Mouse (Mus musculus) megakaryocyte progenitor cell, adult 5-6 weeks (primary cell): ENCODE measurements around the gene Slc6a6. TPM values are rescaled to one million over a fixed set of nuclear protein-coding genes. Genes with fewer than 3 reads are reported as not detected.

Source experiments
- ATAC-seq: replicated peaks from 2 replicates; pipeline ENCODE4 v1.8.0; 2016; ENCODE audit warnings: mild to moderate bottlenecking, moderate TSS enrichment, inconsistent platforms; ENCODE audit not compliant: poor library complexity
- total RNA-seq, 2 experiments: library from RNA; stranded (forward) in 1 of 2; stranded (reverse) in 1 of 2; fragments of 157-497, 149-512 nt in 1 of 2; fragments of 200-1000 nt in 1 of 2; gene quantifications; 2 replicates each; pipeline versions ENCODE4 v1.2.3 to v1.2.4; 2015 to 2017

The Slc6a6 gene
- total RNA-seq, 2 experiments from 2014 or later, result 20.7 to 34.6 TPM

DNA sequence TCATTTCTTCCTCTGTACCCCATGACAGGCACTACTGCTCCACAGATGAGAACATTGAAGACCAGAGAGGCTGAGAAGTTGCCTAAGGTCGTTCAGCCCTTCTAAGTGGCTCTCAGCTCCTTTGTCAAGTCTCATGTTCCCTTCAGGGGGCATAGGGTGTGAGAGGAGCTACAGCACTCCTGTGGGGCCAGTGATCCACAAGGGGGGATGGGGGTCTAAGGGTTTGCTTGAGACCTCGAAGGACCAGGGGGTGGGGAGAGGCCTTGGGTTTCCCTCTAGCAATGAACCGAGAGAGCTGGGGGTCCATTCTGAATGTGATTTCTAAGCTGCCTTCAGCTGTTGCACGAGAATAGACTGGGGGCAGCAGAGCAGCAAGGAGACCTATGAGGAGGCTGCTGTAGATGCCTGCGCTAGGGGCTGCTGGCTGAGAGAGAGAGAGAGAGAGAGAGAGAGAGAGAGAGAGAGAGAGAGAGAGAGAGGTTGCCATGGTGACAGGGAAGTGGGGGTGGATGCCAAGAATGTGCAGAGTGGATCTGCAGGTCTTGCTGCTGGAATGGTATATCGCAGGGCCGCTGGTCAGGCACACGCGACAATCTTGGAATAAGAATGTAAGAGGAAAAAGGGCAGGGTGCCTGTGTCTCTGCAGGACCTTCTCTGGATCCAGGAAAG, 36.1 kb downstream of the Slc6a6 start:
- ATAC-seq, result no peak

DNA sequence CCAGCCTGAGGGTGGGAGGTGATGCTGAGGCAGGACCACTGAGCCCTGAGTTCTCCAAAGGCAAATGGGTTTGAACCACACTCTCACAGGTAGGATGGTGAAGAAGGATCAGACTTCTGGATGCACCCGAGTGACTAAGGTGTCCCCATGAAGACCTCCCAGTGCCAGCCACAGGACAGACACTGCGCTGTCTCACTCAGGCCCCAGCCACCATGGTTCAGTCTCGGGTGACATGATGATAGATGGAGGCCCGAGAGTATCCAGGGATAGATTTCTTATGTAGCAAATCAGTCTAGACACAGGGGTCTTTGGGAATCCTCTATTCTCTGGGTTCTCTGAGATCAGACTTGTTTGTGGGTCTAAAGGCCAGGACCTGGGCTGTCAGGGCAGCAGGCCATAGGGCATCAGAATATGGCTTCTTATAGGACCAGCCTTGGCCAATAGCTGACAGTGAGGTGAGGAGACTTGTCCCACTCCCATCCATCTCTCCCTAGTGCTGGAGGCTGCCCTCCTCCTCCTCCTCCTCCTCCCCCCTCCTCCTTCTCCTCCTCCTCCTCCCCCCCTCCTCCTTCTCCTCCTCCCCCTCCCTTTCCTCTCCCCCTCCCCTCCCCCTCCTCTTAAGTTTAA, 36.8 kb downstream of the Slc6a6 start:
- no peak for ATAC-seq

- ATAC-seq, result no peak
Measured at GRCm38 (mm10) chr6:91721215-91721701, 37.4 kb downstream of the Slc6a6 start.

GRCm38 (mm10) chr6:91727361-91727760, 43.5 kb downstream of the Slc6a6 start:
- ATAC-seq, result no peak

DNA sequence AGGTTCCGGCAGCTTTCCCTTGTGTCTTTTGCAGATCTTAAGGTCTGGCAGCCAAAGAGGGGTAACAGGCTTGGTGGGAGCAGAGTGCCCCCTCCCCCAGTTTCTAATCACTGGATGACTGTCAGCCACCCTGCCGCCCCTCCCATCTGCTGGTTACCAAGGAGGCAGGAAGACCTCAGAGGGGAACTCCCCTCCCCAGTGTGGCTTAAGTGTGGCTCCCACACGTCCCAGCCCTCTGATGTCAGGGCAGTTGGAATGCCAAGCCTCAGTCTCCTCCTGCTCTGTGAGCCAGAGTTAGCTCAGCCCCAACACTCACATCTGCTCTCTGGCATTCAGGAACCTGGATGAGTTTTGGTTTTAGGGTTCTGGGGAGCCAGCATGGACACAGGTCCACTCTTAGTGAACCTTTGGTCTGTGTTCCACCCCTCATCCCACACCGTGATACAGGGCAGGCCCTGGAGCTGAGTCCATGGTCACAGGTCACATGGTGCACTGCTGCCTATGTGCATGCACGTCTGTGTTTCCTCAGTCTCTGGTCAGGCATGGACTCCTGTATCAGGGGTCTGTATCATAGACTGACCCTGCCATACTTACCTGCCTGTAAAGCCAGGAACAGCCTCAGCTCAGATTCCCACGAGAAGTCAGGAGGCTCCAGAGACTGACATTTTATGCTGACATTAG, 45.2 kb downstream of the Slc6a6 start:
- ATAC-seq, result no peak

- ATAC-seq, result no peak
Measured at GRCm38 (mm10) chr6:91729677-91730127, 45.8 kb downstream of the Slc6a6 start.

DNA sequence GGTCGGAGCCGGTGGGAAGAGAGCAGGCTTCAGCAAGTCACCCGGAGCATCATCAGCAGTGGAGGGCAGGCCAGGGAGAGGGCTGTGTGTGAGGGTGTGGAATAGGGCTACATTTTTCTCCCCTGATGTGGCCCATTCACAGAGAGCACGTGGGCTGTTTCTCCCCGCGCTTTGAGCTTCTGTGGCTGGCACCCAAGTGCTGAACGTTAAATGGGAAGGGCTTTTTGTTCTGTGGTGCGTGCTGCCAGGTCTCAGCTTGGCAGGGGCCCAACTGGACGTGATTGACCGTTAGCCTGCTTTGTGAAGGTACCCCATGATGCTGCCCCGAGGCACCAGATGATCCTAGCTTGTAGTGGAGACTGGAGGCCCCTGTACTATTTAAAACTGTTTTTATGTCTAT, 48.3 kb downstream of the Slc6a6 start:
- ATAC-seq, result no peak

GRCm38 (mm10) chr6:91736471-91736870, 52.6 kb downstream of the Slc6a6 start:
- ATAC-seq, result no peak

GRCm38 (mm10) chr6:91737451-91737850, 53.6 kb downstream of the Slc6a6 start:
- ATAC-seq, result no peak

GRCm38 (mm10) chr6:91738058-91738457, 54.2 kb downstream of the Slc6a6 start:
- ATAC-seq, result no peak

DNA sequence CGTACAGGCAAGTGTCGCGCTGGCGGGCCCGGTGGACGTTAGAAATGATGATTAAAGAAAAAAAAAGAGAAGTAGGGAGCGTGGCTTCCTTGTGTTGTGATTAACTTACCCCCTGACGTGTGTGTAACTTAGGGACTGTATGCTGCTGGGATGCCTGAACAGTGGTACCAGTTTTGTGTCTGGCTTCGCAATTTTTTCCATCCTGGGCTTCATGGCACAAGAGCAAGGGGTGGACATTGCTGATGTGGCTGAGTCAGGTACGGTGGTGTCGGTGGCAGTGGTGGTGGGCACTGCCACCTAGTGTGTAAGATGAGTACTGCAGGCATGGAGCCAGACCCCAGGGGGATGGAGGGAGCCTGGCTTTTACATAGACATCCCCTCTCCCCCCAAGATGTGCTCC, 57.2 kb downstream of the Slc6a6 start:
- ATAC-seq, result peak; percentile 95

DNA sequence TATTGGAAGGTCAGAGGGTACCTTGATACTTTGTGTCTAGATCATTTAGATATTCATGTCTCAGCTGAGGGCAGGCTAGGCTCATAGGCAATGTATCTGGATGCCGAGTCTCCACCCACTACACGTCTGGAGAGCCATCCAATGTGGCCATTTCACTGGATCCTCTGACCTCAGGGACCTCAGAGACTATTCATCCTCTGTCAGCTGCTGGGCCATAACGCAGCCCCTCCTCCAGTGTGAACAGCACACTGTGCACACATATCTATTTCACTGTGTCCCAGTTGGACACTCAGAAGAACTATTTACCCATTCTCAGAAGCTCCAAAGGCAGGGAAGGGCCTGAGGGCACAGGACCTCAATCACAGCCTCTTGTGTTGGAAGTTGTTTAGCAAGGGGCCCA, 58.6 kb downstream of the Slc6a6 start:
- ATAC-seq, result no peak

GRCm38 (mm10) chr6:91742995-91743394, 59.1 kb downstream of the Slc6a6 start:
- ATAC-seq, result no peak

DNA sequence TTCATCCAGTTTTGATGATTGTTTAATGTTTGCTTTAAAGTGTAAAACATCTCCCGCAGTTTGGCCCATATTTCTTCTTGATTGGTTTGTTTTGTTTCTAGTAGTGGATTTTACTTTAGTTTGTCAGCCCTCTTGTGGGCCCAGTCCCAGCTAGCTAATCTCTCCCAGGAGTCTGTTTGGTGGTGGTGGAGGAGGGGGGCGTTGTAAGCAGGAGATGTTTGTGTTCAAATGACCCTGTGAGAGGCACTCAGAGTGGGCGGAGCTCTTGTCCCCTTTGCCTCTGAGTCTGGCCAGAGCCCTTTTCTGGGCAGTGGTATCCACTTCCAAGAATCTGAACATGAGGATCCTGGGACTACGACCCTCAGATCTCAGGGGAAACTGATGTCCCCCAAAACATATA, 60.0 kb downstream of the Slc6a6 start:
- no peak for ATAC-seq

DNA sequence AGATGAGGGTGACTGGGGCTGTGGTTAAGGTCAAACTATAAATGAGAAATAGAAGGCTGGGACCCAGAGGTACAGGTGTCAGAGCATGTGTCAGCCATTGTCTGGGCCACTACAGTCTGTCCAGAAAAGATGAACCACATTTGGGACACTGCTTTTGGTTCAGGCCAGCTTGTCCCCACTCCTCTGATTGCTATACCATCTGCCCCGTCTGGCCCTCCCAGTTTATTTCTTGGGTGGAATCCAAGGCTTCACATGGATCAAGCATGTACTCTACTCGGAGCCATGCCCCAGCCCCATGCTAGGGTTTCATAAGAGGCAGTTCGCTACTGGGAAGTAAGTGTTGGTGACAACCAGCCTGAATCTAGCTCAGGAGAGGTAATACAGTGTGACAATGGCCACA, 61.4 kb downstream of the Slc6a6 start:
- no peak for ATAC-seq

DNA sequence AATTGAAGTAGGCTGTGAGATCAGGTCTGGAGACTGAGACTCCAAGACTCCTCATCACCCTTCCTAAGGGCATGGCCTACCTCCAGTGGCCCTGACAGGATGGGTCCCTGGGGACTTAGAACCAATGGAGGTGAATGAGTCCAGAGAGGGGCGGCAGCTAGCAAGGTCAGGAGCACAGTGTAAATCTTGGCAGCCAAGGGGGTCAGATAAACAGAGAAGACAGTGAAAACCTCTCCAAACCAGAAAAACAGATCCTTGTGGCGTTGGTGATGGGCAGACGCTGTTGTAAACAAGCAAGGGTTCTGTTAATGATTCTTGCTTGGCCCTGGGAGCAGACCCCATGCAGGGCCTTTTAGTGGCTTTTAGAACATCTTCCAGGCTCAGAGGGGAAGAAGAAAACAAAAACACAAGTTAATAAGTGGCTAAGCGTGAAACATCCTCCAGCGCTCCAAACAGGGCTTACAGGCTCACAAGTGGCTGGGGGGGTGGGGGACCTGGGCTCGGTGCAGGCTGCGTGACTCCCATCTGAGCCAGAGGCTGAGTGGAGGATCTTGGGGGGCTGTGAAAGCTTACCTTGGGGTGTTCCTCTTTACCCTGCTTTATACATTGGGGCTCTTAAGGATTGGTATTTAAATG, 62.2 kb downstream of the Slc6a6 start:
- no peak for ATAC-seq

DNA sequence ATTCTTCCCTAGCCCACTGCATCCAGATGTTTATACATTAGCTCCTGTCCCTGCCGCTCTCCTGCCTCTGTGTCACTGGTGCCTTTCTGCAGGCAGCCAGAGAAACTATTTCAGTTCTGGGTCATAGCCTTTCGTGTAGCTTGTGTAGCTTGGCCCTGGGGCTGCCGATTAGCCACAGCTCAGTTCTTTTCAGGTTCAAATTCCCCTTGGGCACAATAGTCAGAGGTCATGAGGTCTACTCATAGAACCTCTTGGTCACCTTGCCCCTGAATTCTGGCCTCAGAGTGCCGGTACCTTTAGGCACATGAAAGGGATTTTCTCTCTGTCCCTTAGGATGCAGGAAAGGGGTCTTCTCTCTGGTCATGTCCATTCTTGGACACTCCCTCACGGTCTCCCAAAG, 62.9 kb downstream of the Slc6a6 start:
- no peak for ATAC-seq

DNA sequence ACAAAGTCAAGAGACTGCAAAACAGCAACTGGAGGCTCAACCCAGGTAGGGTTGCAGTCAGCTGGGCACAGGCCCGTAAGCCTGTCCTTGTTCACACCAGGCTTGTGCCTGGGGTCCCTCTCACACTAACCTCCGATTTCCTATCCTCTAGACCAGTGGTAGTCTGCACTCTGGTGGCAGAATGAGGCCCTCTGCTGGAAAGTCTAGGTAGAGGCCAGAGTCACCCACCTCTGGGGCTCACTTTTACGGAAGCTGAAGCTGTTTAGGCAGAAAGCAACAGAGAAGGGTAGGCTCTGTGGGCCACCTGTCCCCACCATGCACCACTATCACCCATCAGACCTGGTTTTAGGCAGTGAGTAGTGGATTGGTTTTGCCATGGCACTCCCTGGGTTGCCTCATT, 67.1 kb downstream of the Slc6a6 start:
- ATAC-seq, result peak; percentile 65; the same call in 1 of the 2 replicates

DNA sequence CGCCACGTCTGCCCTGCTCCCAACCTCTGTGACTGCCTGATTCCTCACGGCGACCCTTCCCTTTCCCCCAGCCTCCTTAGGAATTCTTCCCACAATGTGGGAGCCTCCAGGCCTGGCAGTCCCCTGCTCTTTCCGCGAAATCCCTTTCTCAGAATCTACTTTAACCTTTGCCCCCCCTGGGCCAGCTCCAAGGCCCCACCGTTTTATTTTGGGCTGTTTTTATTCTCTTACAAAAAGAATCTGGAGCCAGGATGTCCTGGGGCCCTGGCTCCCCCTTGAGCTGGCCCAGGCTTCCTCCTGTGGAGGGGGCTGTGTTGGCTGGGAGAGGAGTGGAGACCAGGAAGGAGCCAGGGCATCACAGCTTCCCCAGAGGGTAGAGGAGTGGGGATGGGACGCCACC, 69.0 kb downstream of the Slc6a6 start:
- ATAC-seq, result no peak

DNA sequence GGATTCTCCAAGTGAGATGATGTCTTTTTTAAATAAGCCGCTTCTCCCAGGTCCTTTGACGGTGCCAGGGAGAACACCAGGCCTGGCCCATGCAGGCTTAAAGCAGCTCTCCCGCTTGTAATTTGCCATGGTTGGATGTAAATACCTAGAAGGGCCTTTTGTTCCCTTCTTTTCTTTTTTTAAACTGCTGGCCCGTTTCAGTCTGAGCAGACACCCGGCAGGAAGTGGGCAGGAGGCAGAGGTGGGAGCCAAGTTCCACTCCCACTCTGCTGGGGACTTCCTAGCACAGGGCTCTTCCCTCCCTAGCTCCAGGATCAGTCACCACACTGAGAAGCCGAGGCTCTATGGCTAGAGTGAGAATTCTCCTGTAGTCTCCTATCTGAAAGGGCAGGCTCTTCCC, 70.2 kb downstream of the Slc6a6 start:
- no peak for ATAC-seq

DNA sequence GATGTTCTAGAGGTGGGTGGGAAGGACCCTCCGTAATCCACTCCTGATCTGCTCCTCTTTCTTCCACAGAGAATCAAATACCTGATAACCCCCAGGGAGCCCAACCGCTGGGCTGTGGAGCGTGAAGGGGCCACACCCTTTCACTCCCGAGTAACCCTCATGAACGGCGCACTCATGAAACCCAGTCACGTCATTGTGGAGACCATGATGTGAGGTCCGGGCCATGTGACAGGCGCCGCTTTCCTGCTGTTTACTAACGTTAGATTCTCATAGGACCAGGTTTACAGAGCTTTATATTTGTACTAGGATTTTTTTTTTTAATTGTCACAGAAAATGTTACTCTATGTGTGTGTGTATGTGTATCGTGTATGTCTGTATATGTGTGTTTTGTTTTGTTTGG, 71.0 kb downstream of the Slc6a6 start:
- no peak for ATAC-seq
